Mouse (Mus musculus) heart, adult 2 months (tissue): ENCODE results near the gene Dlg1.

Experiments
- CTCF ChIP-seq: fragments of 200-600 bp; IDR thresholded peaks from 2 replicates; pipeline ENCODE4 v1.8.1; 2022; ENCODE audit warnings: antibody characterized with exemption, mild to moderate bottlenecking, moderate library complexity
- POLR2A ChIP-seq: fragments of 200-500 bp; IDR thresholded peaks from 2 replicates; pipeline ENCODE4 v1.6.1; 2011; ENCODE audit warnings: mild to moderate bottlenecking, low read depth, low read length, control low read depth; ENCODE audit not compliant: insufficient read depth

- TF ChIP-seq CTCF (no peak), POLR2A (no peak)
These were observed 74.5 kb downstream of the Dlg1 start for GRCm38 (mm10) chr16:31737761-31738160.
